Mouse (Mus musculus): ENCODE measurements around the gene Cga. TPM values are rescaled to one million over a fixed set of nuclear protein-coding genes. Genes with fewer than 3 reads are reported as not detected.

Cga gene
- polyA plus RNA-seq (2011; ENCODE audit: insufficient read depth, insufficient read length, low replicate concordance, missing spikeins), result not detected in 2 replicates

DNA sequence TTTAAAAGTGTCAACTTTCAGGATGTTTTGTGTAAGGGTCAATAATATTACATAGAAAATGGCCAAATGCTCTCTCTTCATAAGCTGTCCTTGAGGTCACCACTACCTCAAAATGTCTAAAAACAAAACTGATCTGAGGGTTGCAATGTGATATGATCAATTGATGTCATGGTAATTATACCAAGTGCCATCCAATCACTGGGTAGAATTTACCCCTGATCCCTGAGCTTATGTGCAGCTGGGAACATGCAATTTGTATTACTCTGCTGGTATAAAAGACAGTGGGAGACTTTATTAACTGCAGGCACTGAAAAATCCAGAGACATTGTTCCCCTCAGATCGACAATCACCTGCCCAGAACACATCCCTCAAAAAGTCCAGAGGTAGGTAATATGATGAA lies at the start of gene Cga:
Cga (plus strand) TSS at position 301 of the 400 bp plus-strand sequence.
- H3K4me3 ChIP-seq (replicated peaks; ENCODE audit: control insufficient read depth, low read depth, low read length), result no peak within 1 kb of the TSS
- no peaks in the 10 kb centered on the region for H3K4me1 ChIP-seq (ENCODE audit: control insufficient read depth, insufficient read depth, low read length)
- H3K27ac ChIP-seq (ENCODE audit: control insufficient read depth, insufficient read depth, low read depth, low read length, poor library complexity), result no peak within 1 kb of the TSS
- TF ChIP-seq CTCF (IDR thresholded peaks at IDR 0.05; ENCODE audit: control insufficient read depth, insufficient read depth, low read length), result no peak
- TF ChIP-seq POLR2A (IDR thresholded peaks at IDR 0.05; ENCODE audit: borderline replicate concordance, control insufficient read depth, low read depth, low read length), result no peak
- WGBS, result 83% methylated on average over 1 of the region's 1 CpGs

DNA sequence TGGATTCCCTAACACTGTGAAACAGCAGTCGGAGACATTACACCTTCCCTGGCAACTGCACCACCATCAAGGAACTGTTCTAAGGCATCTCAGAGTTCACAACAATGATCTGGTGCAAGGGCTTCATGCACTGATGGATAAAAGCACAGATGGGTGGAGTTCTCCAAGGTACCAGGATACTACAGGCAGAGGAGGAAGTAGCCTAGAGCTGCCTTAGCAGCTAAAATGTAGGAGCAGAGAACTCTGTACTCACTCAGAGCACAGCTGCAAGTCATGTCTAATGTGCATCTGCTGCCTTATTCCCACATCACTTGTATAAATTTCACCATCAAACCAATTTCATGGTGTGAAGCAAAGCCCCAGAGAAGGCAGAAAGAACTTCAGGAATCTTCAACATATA lies 49.7 kb upstream of the Cga start:
- TF ChIP-seq CTCF (IDR thresholded peaks at IDR 0.05; ENCODE audit: control insufficient read depth, insufficient read depth, low read length) (no peak), POLR2A (IDR thresholded peaks at IDR 0.05; ENCODE audit: borderline replicate concordance, control insufficient read depth, low read depth, low read length) (no peak)
- Histone ChIP-seq H3K4me3 (replicated peaks; ENCODE audit: control insufficient read depth, low read depth, low read length) (no peak overlapping the region), H3K27ac (ENCODE audit: control insufficient read depth, insufficient read depth, low read depth, low read length, poor library complexity) (no peak overlapping the region), H3K4me1 (ENCODE audit: control insufficient read depth, insufficient read depth, low read length) (peaks cover 1% of the 10 kb centered on the region)
- WGBS, result 72% methylated on average over 1 of the region's 1 CpGs

DNA sequence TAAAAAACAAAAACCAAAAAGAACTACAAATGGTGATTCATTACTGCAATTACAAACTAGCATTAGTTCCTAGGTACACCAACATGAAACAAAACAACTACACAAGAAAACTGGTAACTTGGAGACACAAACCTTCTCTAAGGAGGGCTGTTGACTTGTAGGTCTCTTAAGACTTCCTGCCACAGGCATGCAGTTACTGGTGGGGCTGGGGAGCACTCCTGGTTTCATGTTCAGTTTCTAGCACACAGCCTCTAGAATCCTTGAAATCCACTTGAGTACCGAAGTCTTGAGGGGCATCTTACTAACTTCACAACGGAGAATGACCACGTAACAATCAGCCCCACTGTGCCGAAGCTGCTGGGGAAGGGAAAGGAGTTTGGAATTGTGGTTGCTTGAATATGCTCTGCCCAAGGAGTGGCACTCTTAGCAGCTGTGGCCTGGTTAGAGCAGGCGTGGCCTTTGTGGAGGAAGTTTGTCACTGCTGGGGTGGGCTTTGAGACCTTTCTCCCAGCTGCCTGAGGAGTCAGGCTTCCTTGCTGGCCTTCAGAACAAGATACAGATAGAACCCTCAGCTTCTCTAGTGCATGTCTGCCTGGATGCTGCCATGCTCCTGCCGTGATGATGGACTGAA lies 45.8 kb upstream of the Cga start:
- WGBS, result 62% methylated on average over 6 of the region's 6 CpGs
- H3K27ac ChIP-seq (ENCODE audit: control insufficient read depth, insufficient read depth, low read depth, low read length, poor library complexity), result no peak overlapping the region
- no peak for TF ChIP-seq CTCF (IDR thresholded peaks at IDR 0.05; ENCODE audit: control insufficient read depth, insufficient read depth, low read length)
- TF ChIP-seq POLR2A (IDR thresholded peaks at IDR 0.05; ENCODE audit: borderline replicate concordance, control insufficient read depth, low read depth, low read length), result no peak
- H3K4me1 ChIP-seq (ENCODE audit: control insufficient read depth, insufficient read depth, low read length), result peaks cover 1% of the 10 kb centered on the region
- H3K4me3 ChIP-seq (replicated peaks; ENCODE audit: control insufficient read depth, low read depth, low read length), result no peak overlapping the region

DNA sequence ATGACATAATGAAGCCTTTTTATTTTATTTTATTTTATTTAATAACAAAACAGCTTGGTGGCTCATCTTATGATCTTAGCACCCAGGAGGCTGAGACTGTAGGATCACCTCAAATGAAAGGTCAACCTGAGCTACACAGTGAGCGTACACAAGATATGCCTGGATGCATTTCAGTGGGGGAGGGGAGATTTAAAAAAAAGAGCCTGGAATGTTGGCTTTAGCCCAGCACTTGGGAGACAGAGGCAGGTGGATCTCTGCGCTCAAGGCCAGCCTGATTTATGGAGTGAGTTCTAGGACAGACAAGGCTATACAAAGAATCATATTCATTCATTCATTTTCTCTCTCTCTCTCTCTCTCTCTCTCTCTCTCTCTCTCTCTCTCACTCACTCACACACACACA lies 43.4 kb upstream of the Cga start:
- Histone ChIP-seq H3K4me1 (ENCODE audit: control insufficient read depth, insufficient read depth, low read length) (peaks cover 1% of the 10 kb centered on the region), H3K27ac (ENCODE audit: control insufficient read depth, insufficient read depth, low read depth, low read length, poor library complexity) (no peak overlapping the region), H3K4me3 (replicated peaks; ENCODE audit: control insufficient read depth, low read depth, low read length) (no peak overlapping the region)
- TF ChIP-seq POLR2A (IDR thresholded peaks at IDR 0.05; ENCODE audit: borderline replicate concordance, control insufficient read depth, low read depth, low read length) (no peak), CTCF (IDR thresholded peaks at IDR 0.05; ENCODE audit: control insufficient read depth, insufficient read depth, low read length) (no peak)
- 94% methylated on average over 2 of the region's 2 CpGs for WGBS

DNA sequence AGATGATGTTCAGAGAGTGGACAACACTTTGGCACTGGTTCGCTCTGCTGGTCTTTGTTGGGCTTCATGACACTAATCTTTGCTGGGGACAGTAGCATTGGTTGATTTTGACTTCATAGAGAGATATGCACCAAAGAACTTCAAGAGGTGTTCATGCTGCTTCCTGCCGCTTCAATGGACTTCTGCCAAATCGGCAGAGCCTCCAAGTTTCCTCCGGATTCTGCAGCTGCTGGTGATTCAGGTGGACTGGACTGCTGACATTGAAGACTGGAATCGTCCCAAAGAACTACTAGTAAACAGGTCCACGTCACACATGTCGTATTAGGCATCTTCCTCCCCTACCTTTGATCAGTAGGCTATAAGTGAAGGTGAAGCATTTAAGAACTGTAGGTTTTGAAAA lies 41.5 kb upstream of the Cga start:
- Histone ChIP-seq H3K27ac (ENCODE audit: control insufficient read depth, insufficient read depth, low read depth, low read length, poor library complexity) (no peak overlapping the region), H3K4me1 (ENCODE audit: control insufficient read depth, insufficient read depth, low read length) (peaks cover 1% of the 10 kb centered on the region), H3K4me3 (replicated peaks; ENCODE audit: control insufficient read depth, low read depth, low read length) (no peak overlapping the region)
- WGBS, result 88% methylated on average over 7 of the region's 7 CpGs
- TF ChIP-seq POLR2A (IDR thresholded peaks at IDR 0.05; ENCODE audit: borderline replicate concordance, control insufficient read depth, low read depth, low read length) (no peak), CTCF (IDR thresholded peaks at IDR 0.05; ENCODE audit: control insufficient read depth, insufficient read depth, low read length) (no peak)

DNA sequence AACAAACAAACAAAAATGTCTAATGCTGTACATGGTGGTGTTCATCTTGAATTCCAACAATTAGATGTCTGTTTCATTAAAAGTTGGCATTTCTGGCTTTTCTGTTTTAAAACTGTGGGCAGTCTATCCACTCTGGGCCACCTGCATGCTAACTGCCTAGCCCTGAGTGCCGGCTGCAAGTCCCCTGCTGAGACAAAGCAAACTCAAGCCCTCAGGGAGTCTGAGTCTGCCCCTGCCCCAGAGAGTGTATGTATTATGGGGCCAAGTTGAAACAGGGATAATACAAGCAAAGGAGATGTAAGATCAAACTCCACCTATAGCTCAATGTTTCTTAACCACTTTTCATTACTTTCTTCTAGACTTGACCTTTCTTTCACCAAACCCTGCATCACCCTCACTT lies 37.6 kb upstream of the Cga start:
- Histone ChIP-seq H3K4me1 (ENCODE audit: control insufficient read depth, insufficient read depth, low read length) (peaks cover 3% of the 10 kb centered on the region), H3K4me3 (replicated peaks; ENCODE audit: control insufficient read depth, low read depth, low read length) (no peak overlapping the region), H3K27ac (ENCODE audit: control insufficient read depth, insufficient read depth, low read depth, low read length, poor library complexity) (no peak overlapping the region)
- TF ChIP-seq POLR2A (IDR thresholded peaks at IDR 0.05; ENCODE audit: borderline replicate concordance, control insufficient read depth, low read depth, low read length), result no peak
- 85% methylated on average over 1 of the region's 1 CpGs for WGBS

DNA sequence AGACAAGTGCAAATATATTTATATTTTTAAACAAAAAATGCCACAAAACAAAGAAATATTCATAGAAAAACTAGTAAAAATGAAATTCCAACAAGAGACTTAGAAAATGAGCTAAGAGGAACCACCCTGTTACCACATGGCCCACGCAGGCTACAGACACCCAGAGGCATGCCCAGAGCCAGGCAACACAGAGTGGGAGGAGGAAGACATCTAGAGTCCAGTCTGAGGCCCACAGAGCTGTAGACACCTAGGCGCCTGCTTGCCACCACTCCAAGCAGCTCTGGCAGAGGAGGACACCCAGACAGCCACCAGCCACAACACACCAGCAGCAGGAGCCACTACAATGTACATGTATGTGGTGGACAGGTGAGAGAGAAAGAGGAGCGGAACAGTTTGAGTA lies 34.7 kb upstream of the Cga start:
- H3K4me1 ChIP-seq (ENCODE audit: control insufficient read depth, insufficient read depth, low read length), result peaks cover 3% of the 10 kb centered on the region
- no peak overlapping the region for H3K4me3 ChIP-seq (replicated peaks; ENCODE audit: control insufficient read depth, low read depth, low read length)
- TF ChIP-seq CTCF (IDR thresholded peaks at IDR 0.05; ENCODE audit: control insufficient read depth, insufficient read depth, low read length), result no peak
- TF ChIP-seq POLR2A (IDR thresholded peaks at IDR 0.05; ENCODE audit: borderline replicate concordance, control insufficient read depth, low read depth, low read length), result no peak
- WGBS, result 73% methylated on average over 3 of the region's 3 CpGs
- H3K27ac ChIP-seq (ENCODE audit: control insufficient read depth, insufficient read depth, low read depth, low read length, poor library complexity), result no peak overlapping the region

DNA sequence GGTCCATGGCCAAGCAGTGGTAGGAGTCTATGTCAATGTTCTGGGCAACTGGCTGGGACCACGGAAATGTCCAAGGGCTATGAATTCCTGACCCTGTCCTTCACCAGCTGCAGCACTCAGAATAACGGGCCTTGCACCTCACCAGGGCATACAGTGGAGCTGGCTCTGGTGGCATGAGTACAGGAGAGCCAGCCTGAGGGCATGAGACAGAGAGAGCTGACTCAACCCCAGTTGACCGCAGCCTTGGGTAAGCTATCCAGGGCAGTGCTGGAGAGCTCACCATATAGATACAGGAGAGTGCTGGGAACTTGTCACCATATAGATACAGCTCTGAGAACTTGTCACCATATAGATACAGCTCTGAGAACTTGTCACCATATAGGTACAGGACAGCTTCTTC lies 34.2 kb upstream of the Cga start:
- H3K4me1 ChIP-seq (ENCODE audit: control insufficient read depth, insufficient read depth, low read length), result peaks cover 3% of the 10 kb centered on the region
- no peak overlapping the region for H3K27ac ChIP-seq (ENCODE audit: control insufficient read depth, insufficient read depth, low read depth, low read length, poor library complexity)
- no peak for TF ChIP-seq POLR2A (IDR thresholded peaks at IDR 0.05; ENCODE audit: borderline replicate concordance, control insufficient read depth, low read depth, low read length)
- no peak for TF ChIP-seq CTCF (IDR thresholded peaks at IDR 0.05; ENCODE audit: control insufficient read depth, insufficient read depth, low read length)
- H3K4me3 ChIP-seq (replicated peaks; ENCODE audit: control insufficient read depth, low read depth, low read length), result no peak overlapping the region
- 89% methylated on average over 3 of the region's 3 CpGs for WGBS

DNA sequence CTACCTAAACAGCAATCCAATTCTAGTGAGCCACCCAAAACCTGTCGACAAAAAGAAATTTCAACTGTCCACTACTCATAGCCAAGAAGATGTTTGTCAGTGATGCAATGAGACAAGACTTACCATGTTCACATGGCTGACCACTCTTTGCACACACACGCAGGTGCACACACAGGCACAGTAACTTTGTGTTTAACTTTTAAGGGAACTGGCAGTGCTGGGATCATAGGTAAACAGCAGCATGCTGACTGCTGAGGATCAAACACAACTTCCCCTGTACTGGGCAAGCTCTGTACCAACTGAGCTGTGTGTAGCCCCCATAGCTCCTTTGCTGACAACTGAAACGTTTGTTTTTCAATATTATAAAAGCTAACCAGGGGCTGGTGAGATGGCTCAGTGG lies 32.1 kb upstream of the Cga start:
- no peak overlapping the region for H3K4me3 ChIP-seq (replicated peaks; ENCODE audit: control insufficient read depth, low read depth, low read length)
- WGBS, result 72% methylated on average over 3 of the region's 3 CpGs
- TF ChIP-seq CTCF (IDR thresholded peaks at IDR 0.05; ENCODE audit: control insufficient read depth, insufficient read depth, low read length) (no peak), POLR2A (IDR thresholded peaks at IDR 0.05; ENCODE audit: borderline replicate concordance, control insufficient read depth, low read depth, low read length) (no peak)
- H3K4me1 ChIP-seq (ENCODE audit: control insufficient read depth, insufficient read depth, low read length), result peaks cover 3% of the 10 kb centered on the region
- no peak overlapping the region for H3K27ac ChIP-seq (ENCODE audit: control insufficient read depth, insufficient read depth, low read depth, low read length, poor library complexity)

Data from bone marrow, adult 2 months (tissue).